10 mouse cellular contexts compared by ENCODE assay signal in the genomic region with DNA sequence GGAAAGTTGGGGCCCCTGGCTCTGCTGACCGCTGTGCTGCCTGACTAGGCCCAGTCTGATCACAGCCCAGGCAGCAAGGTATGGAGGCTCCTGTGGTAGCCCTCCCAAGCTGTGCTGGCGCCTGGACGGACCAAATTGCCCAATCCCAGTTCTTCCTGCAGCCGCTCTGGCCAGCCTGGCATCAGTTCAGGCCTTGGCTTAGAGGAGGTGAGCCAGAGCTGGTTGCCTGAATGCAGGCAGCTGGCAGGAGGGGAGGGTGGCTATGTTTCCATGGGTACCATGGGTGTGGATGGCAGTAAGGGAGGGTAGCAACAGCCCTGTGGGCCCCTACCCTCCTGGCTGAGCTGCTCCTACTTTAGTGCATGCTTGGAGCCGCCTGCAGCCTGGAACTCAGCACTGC. TPM values are rescaled to one million over a fixed set of nuclear protein-coding genes. Genes with fewer than 3 reads are reported as not detected.
DNase-seq lines count a peak whose midpoint lies in the region; ATAC-seq and TF ChIP-seq lines count a peak whose summit lies in the region.
"Had no signal": no experiment of that assay in that cellular context is flagged by ENCODE, and none has a peak within 500 bp of the region (broad histone marks: within the 10 kb centered on the region; RNA-seq: fewer than 3 reads in every experiment).

No protein-coding gene starts in this region.

- ATAC-seq in forebrain, postnatal 0 days, result peak; percentile 84
- ATAC-seq in stomach, embryonic 14.5 days (ENCODE audit: insufficient number of reproducible peaks, insufficient read depth, low FRiP score, low read depth), result 0 out of 2 replicates have a peak, but pooled peaks have one; percentile 10
- ATAC-seq: CD4-positive, CD25-positive, alpha-beta regulatory T cell, adult 4 months had no signal

- no peak for TF ChIP-seq CTCF in forebrain, postnatal 0 days (IDR thresholded peaks at IDR 0.05; ENCODE audit: low read depth)

- 60% methylated on average over 5 of the region's 5 CpGs for WGBS in forebrain, postnatal 0 days
- 84% methylated on average over 5 of the region's 5 CpGs for WGBS in stomach, embryonic 14.5 days

- H3K27ac ChIP-seq in forebrain, postnatal 0 days (ENCODE audit: low read depth, low read length), result no peak overlapping the region; the same call in 1 of the 2 replicates
- H3K27ac ChIP-seq in stomach, embryonic 14.5 days (ENCODE audit: low read length), result no peak overlapping the region

- H3K4me1 ChIP-seq in forebrain, postnatal 0 days (ENCODE audit: insufficient read depth), result 0 out of 2 replicates have a peak, but pooled peaks cover 3% of the 10 kb centered on the region
- H3K4me1 ChIP-seq in stomach, embryonic 14.5 days (ENCODE audit: control insufficient read depth, insufficient read depth, low read length), result no peaks in the 10 kb centered on the region

- peak; percentile 62 for DNase-seq in gastrocnemius, postnatal 10 days
- DNase-seq in gastrocnemius, postnatal 36 days, result no peak
- DNase-seq in right cerebral cortex, postnatal 10 days (ENCODE audit: low spot score in 2 of 2), result peak; percentile 80 to 83
- no peak for DNase-seq in right cerebral cortex, adult 18-20 months
- peak; percentile 69 for DNase-seq in forebrain, postnatal 0 days
- DNase-seq in heart, adult 9 months (ENCODE audit: low spot score in 2 of 2), result no peak
- no peak for DNase-seq in ovary, postnatal 14 days (ENCODE audit: low spot score)

- intact Hi-C loops in gastrocnemius, postnatal 36 days (cut with DNase I), result no loop called here

- H3K9me3 ChIP-seq in forebrain, postnatal 0 days (ENCODE audit: low read length), result no peaks in the 10 kb centered on the region
- H3K9me3 ChIP-seq in stomach, embryonic 14.5 days (ENCODE audit: control insufficient read depth, low read depth, low read length), result no peaks in the 10 kb centered on the region

- H3K4me3 ChIP-seq in forebrain, postnatal 0 days (ENCODE audit: low read depth, low read length), result no peak overlapping the region
- no peak overlapping the region for H3K4me3 ChIP-seq in stomach, embryonic 14.5 days (ENCODE audit: low read depth, low read length)

- no peak overlapping the region for H3K4me2 ChIP-seq in forebrain, postnatal 0 days (ENCODE audit: low read depth)
- no peak overlapping the region for H3K4me2 ChIP-seq in stomach, embryonic 14.5 days (replicated peaks; ENCODE audit: low read depth, low read length)

- H3K9ac ChIP-seq in forebrain, postnatal 0 days, result no peak overlapping the region
- no peak overlapping the region for H3K9ac ChIP-seq in stomach, embryonic 14.5 days (replicated peaks; ENCODE audit: low read depth, low read length)

- H3K27me3 ChIP-seq in forebrain, postnatal 0 days (ENCODE audit: insufficient read depth, low read length), result no peaks in the 10 kb centered on the region
- H3K27me3 ChIP-seq in stomach, embryonic 14.5 days (ENCODE audit: control insufficient read depth, insufficient read depth, low read length), result no peaks in the 10 kb centered on the region

- peaks cover 10% of the 10 kb centered on the region for H3K36me3 ChIP-seq in forebrain, postnatal 0 days (ENCODE audit: insufficient read depth)
- H3K36me3 ChIP-seq in stomach, embryonic 14.5 days (ENCODE audit: control insufficient read depth, insufficient read depth, low read length), result peaks cover 25% of the 10 kb centered on the region

RNA-seq across cellular contexts. Expression of a gene that starts 19.5 kb away (rescaled TPM):
- 1 to 10 TPM; 3.6 to 5.1 TPM for total RNA-seq in gastrocnemius, postnatal 10 days (2021)
- total RNA-seq in gastrocnemius, postnatal 36 days (2021), result under 1 TPM; 0.57 to 0.74 TPM
- total RNA-seq in forebrain, postnatal 0 days (2014; rRNA removed), result 46.6 and 47.5 TPM in 2 replicates
- polyA plus RNA-seq in forebrain, postnatal 0 days (2015; fragmentation: Nextera tagmentation; extraction: Ambion mirVana), result 17.3 and 18.5 TPM in 2 replicates
- 27.2 TPM in 2 replicates for polyA plus RNA-seq in stomach, embryonic 14.5 days (2014; fragmentation: Nextera tagmentation; extraction: Ambion mirVana)

RNA-seq across cellular contexts. Expression of a gene that starts 29.7 kb away (rescaled TPM):
- 10 to 100 TPM; 14.2 to 14.5 TPM for total RNA-seq in gastrocnemius, postnatal 10 days (2021)
- total RNA-seq in gastrocnemius, postnatal 36 days (2021), result 10 to 100 TPM; 14.3 to 14.7 TPM
- 18.9 and 20.4 TPM in 2 replicates for total RNA-seq in forebrain, postnatal 0 days (2014; rRNA removed)
- polyA plus RNA-seq in forebrain, postnatal 0 days (2015; fragmentation: Nextera tagmentation; extraction: Ambion mirVana), result 8.0 and 9.9 TPM in 2 replicates
- polyA plus RNA-seq in stomach, embryonic 14.5 days (2014; fragmentation: Nextera tagmentation; extraction: Ambion mirVana), result 26.6 and 28.2 TPM in 2 replicates

RNA-seq across cellular contexts. Expression of a gene that starts 56.8 kb away (rescaled TPM):
- not detected for total RNA-seq in gastrocnemius, postnatal 10 days (2021)
- not detected for total RNA-seq in gastrocnemius, postnatal 36 days (2021)
- total RNA-seq in forebrain, postnatal 0 days (2014; rRNA removed), result 1.3 and 1.7 TPM in 2 replicates
- 0.48 and 0.56 TPM in 2 replicates for polyA plus RNA-seq in forebrain, postnatal 0 days (2015; fragmentation: Nextera tagmentation; extraction: Ambion mirVana)
- polyA plus RNA-seq in stomach, embryonic 14.5 days (2014; fragmentation: Nextera tagmentation; extraction: Ambion mirVana), result 3.1 and 3.3 TPM in 2 replicates
- total RNA-seq: liver, adult 2 months had no signal
- polyA plus RNA-seq: CD4-positive, CD25-positive, alpha-beta regulatory T cell, adult 4 months had no signal

Comparison
In these comparisons a context has a peak if more than half of its experiments do, and no peak if none do; other contexts are left out.
1. DNase-seq: peak in gastrocnemius, postnatal 10 days (single experiment), right cerebral cortex, postnatal 10 days (2 of 2) and forebrain, postnatal 0 days (single experiment); none in gastrocnemius, postnatal 36 days (0 of 2), right cerebral cortex, adult 18-20 months (single experiment), heart, adult 9 months (0 of 2) and ovary, postnatal 14 days (single experiment).